Mouse (Mus musculus) lung, postnatal 0 days (tissue): ENCODE data around the gene Pde10a.

ENCODE experiments used
- CTCF ChIP-seq: IDR thresholded peaks from 2 replicates; pipeline ENCODE4 v1.5.1; 2016; ENCODE audit warnings: antibody characterized with exemption, mild to moderate bottlenecking
- EP300 ChIP-seq: IDR thresholded peaks from 2 replicates; pipeline ENCODE4 v1.6.1; 2016; ENCODE audit warnings: antibody characterized with exemption, mild to moderate bottlenecking, control low read depth

DNA sequence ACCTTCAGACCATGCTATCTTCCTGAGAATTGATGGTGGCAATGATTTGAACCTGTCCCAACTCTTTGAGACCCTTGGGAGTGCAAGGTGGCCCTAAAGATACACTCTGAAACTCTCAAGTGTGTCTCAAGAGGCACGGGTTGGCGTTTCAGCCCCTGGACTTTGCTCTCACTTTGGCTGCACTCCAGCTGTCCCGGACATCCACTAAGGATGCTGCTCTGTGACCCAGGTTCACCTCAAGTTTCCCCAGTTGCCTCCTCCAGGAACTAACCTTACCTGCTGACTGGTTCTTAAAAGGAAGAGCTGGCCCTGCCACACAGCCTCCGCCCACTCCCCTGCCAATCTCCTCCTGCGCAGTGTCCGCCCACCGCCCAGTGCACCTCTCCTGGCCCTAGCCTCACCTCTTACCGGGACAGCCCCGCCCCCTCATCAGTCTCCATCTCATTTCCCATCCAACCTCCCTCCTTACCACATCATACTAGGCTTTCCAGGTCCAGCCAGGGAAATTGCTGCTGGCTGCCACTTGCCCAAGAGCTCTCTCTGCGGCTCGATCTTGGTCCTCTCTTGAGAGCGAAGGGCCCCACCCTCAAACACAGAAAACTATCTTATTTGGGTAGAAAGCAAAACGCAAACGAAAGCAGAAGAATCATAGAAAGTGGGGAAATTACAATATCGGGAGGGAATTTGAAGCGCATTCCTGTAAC, 133.7 kb downstream of the Pde10a start:
- TF ChIP-seq CTCF, result no peak
- TF ChIP-seq EP300, result no peak
